8 mouse cellular contexts compared by ENCODE assay signal in the genomic region with DNA sequence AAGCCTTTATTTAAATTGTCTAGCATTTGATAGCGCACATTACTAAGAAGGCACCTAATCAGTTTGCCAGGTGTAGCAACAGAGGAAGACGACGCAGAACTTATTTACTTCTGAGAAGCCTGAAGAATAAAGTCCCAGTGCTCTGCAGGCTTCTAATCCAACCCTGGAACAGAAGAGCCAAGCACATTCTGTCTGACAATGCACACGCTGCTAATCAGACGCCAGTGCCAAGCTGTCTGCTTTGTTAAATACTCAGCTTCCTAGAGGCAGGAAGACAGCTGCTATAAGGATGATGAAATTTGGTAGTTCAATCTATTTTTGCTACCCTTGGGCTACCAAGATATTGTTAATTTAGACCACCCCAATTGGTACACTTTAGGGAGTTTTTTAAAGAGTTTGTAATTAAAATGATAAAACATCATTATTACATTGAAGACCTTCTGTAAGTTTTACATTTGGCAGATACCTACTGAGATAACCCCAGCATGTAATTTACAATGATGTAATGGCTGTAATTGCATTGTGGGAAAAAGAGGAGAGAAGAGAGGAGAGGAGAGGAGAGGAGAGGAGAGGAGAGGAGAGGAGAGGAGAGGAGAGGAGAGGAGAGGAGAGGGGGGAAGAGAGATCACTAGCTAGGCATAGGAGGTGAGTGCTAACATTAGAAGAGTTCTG.
DNase-seq lines count a peak whose midpoint lies in the region; ATAC-seq and TF ChIP-seq lines count a peak whose summit lies in the region.

No protein-coding gene starts in this region.

- peak overlapping the region; percentile 92 for H3K27ac ChIP-seq in forebrain, embryonic 13.5 days
- peak overlapping the region; percentile 82 for H3K27ac ChIP-seq in limb, embryonic 12.5 days
- H3K27ac ChIP-seq in thymus, adult 2 months (ENCODE audit: control insufficient read depth, insufficient read depth, low read length), result no peak overlapping the region

- no peaks in the 10 kb centered on the region for H3K36me3 ChIP-seq in forebrain, embryonic 13.5 days (ENCODE audit: poor library complexity, severe bottlenecking)
- no peaks in the 10 kb centered on the region for H3K36me3 ChIP-seq in limb, embryonic 12.5 days
- no peaks in the 10 kb centered on the region for H3K36me3 ChIP-seq in thymus, adult 2 months (ENCODE audit: control insufficient read depth, insufficient read depth, low read length)

- TF ChIP-seq POLR2A in thymus, adult 2 months (IDR thresholded peaks at IDR 0.05; ENCODE audit: control insufficient read depth, extremely low read depth, insufficient read depth, low read length, poor library complexity), result no peak

- no peaks in the 10 kb centered on the region for H3K27me3 ChIP-seq in forebrain, embryonic 13.5 days
- H3K27me3 ChIP-seq in limb, embryonic 12.5 days, result no peaks in the 10 kb centered on the region
- no peaks in the 10 kb centered on the region for H3K27me3 ChIP-seq in thymus, adult 2 months (ENCODE audit: control insufficient read depth, insufficient read depth, low read length)

- peak; percentile 64 for DNase-seq in MN1 (ENCODE audit: low spot score)
- DNase-seq in cerebellum, adult 11-12 months, result peak; percentile 24
- DNase-seq in testis, postnatal 14 days (ENCODE audit: low spot score), result no peak
- DNase-seq in adrenal gland, postnatal 10 days, result no peak
- DNase-seq in thymus, adult 2 months, result no peak
- DNase-seq in thymus, postnatal 25 days, result no peak

- H3K4me2 ChIP-seq in forebrain, embryonic 13.5 days, result peak overlapping the region; percentile 39; the same call in 1 of the 2 replicates
- H3K4me2 ChIP-seq in limb, embryonic 12.5 days, result no peak overlapping the region

- no peak overlapping the region for H3K4me3 ChIP-seq in forebrain, embryonic 13.5 days
- no peak overlapping the region for H3K4me3 ChIP-seq in limb, embryonic 12.5 days (replicated peaks)
- H3K4me3 ChIP-seq in thymus, adult 2 months (ENCODE audit: control insufficient read depth, insufficient read depth, low read length), result no peak overlapping the region

- H3K9ac ChIP-seq in forebrain, embryonic 13.5 days, result no peak overlapping the region
- H3K9ac ChIP-seq in limb, embryonic 12.5 days (replicated peaks), result no peak overlapping the region

- TF ChIP-seq CTCF in thymus, adult 2 months (IDR thresholded peaks at IDR 0.05; ENCODE audit: borderline replicate concordance, control insufficient read depth, extremely low read depth, insufficient read depth, low read length, poor library complexity), result no peak

- 5% methylated on average over 5 of the region's 5 CpGs for WGBS in forebrain, embryonic 13.5 days
- WGBS in limb, embryonic 12.5 days, result 33% methylated on average over 5 of the region's 5 CpGs
- WGBS in thymus, adult 2 months, result 97% methylated on average over 5 of the region's 5 CpGs

- peaks cover 35% of the 10 kb centered on the region for H3K4me1 ChIP-seq in forebrain, embryonic 13.5 days
- peaks cover 29% of the 10 kb centered on the region for H3K4me1 ChIP-seq in limb, embryonic 12.5 days (replicated peaks)
- no peaks in the 10 kb centered on the region for H3K4me1 ChIP-seq in thymus, adult 2 months (replicated peaks; ENCODE audit: control insufficient read depth, insufficient read depth, low read length)

- ATAC-seq in forebrain, embryonic 13.5 days, result peak; percentile 76
- no peak for ATAC-seq in limb, embryonic 12.5 days (ENCODE audit: insufficient number of reproducible peaks, insufficient read depth, low FRiP score, low TSS enrichment, low read depth)

- H3K9me3 ChIP-seq in forebrain, embryonic 13.5 days (replicated peaks), result no peaks in the 10 kb centered on the region
- H3K9me3 ChIP-seq in limb, embryonic 12.5 days, result no peaks in the 10 kb centered on the region

Comparison
In these comparisons a context has a peak if more than half of its experiments do, and no peak if none do; other contexts are left out.
1. DNase-seq: peak in MN1 (single experiment) and cerebellum, adult 11-12 months (single experiment); none in testis, postnatal 14 days (single experiment), adrenal gland, postnatal 10 days (single experiment), thymus, adult 2 months (single experiment) and thymus, postnatal 25 days (single experiment).